Mouse (Mus musculus) gastrocnemius, postnatal 25 days (tissue): ENCODE data around the gene Ifi35. TPM values are rescaled to one million over a fixed set of nuclear protein-coding genes. Genes with fewer than 3 reads are reported as not detected.
"Not testable (repeated sequence)": the region's sequence is repeated elsewhere in the genome, so short reads cannot be mapped to it uniquely, and the experiment has no call there.

Source experiments
- DNase-seq: peaks from one replicate; pipeline ENCODE4 v3.0.0; 2022
- total RNA-seq, 2 experiments: library from RNA; stranded (reverse); gene quantifications; 1 replicate in 1 of 2; 2 replicates in 1 of 2; pipeline ENCODE4 v1.2.3; 2021

The Ifi35 gene
- total RNA-seq, 2 experiments from 2014 or later: 8.5 to 10.8 TPM

DNA sequence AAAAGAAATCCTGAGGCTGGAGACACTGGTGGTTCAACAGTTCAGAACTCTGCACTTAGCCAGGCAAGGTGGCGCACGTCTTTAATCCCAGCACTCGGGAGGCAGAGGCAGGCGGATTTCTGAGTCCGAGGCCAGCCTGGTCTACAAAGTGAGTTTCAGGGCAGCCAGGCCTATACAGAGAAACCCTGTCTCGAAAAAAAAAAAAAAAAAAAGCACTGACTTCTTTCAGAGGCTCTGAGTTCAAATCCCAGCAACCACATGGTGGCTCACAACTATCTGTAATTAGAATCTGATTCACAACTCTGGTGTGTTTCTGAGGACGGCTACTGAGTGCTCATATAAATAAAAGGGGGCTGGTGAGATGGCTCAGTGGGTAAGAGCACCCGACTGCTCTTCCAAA lies 1.3 kb upstream of the Ifi35 start:
- not testable (repeated sequence) for DNase-seq

DNA sequence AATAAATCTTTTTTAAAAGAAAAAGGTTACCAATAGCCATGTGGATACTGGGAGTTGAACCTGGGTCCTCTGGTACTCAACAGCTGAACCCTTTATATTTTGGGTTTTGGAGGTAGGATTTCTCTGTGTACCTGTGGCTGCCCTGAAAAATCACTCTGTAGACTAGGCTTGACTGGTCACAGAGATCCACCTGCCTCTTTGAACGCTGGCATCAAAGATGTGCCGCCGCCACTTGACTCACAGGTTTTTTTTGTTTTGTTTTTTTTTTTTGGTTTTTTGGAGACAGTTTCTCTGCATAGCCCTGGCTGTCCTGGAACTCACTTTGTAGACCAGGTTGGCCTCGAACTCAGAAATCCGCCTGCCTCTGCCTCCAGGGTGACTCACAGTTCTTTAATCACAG lies 421 bp upstream of the Ifi35 start:
- DNase-seq: no peak

DNA sequence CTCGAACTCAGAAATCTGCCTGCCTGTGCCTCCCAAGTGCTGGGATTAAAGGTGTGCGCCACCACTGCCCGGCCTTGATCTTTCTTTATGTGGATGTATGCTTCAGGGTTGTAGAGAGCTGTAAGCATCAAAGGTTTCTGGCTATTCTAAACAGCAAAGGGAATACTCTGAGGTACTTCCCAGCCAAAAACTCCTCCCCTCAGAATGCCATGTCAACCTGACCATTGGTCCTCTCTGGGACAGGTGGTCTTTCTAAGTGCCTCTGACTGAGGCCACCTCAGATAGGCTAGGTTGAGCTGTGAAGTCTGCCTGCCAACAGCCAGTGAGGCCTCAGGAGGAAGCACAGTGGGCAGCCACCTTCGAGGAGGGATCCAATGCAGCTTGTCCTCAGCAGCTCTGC lies 692 bp downstream of the Ifi35 start:
- no peak for DNase-seq

DNA sequence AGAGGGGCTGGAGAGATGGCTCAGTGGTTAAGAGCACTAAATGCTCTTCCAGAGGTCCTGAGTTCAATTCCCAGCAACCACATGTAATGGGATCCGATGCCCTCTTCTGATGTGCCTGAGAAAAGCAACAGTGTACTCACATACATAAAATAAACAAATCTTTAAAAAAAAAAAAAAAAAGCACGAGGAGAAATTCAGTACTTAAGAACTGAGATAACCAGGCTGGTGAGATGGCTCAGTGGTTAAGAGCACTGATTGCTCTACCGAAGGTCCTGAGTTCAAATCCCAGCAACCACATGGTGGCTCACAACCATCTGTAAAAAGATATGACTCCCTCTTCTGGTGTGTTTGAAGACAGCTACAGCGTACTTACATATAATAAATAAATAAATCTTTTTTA lies 1.4 kb downstream of the Ifi35 start:
- not testable (repeated sequence) for DNase-seq

DNA sequence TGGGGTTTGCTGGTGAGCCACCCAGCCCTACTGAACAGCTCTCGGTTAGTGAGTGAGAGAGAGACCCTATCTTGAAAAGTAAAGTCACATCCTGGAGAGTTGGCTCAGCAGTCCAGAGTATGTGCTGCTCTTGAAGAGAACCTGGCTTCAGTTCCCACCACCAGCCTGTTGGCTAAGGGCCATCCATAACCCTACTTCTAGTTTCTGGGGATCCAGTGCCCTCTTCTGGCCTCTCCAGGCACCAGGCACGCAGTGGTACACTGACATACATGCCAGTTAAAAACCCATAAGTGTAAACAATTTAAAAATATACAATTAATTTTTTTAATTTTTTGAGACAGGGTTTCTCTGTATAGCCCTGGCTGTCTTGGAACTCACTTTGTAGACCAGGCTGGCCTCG lies 2.2 kb downstream of the Ifi35 start:
- no peak for DNase-seq

DNA sequence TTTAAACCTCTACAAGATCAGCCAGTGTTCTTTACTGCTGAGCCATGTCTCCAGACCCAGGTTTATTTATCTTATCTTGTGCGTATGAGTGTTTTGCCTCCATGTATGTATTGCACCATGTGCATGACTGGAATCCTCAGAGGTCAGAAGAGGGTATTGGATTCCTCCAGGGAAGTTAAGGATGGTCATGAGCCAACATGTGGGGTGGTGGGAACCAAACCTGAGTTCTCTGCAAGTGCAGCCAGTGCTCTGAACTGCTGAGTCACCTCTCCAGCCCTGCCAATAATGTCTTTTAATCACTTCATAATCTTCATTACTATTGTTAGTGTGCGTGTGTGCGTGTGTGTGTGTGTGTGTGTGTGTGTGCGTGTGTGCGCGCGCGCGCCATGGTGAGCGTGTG lies 3.3 kb downstream of the Ifi35 start:
- DNase-seq: no peak

DNA sequence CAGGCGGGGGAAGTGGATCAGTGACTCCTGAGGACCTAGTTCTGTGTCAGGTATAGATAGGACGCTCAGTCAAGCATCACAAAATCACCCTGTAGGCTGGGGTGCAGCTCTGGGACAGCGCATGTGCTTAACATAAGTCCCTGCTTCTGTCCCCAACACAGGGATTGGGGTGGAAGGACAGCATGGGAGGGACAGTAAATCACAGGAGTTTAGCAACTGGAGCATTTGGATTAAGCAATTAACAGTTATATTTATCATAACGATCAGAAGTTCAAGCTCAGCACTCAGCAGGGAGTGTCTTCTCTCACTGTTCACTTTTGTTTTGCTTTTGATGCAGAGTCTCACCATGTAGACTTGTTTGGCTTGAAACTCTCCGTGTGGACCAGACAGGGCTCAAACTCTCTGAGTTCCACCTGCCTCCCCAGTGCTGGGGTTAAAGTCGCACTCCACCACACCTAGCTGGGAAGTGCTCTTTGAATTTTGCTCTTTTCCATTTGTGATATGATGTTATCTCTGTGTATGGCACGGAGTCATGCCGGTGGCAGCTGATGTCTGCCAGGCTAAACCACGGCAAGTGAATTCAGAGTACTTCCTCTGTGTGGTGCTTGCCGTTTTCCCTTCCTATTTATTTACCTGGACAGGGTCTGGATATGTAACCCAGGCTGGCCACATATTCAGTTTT lies 4.0 kb downstream of the Ifi35 start:
- DNase-seq: no peak

DNA sequence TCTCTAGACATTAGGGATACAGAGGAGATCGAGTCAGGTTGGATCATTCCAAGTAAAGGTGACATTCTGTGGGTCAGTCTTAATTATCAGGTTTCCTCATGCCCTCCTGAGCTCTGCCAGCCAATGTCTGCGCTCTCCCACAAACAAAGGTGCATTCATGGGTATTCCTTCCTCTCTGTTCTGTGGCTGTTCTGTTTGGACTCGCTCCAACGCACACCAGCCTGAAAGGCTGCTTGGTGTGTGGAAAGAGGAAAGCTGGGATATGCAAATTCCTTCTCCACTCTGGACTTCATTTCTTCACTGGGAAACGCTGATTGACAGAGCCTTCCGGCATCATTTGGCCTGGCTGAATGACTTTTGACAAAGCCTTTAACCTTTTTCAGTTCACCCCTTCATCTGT lies 6.5 kb downstream of the Ifi35 start:
- no peak for DNase-seq

DNA sequence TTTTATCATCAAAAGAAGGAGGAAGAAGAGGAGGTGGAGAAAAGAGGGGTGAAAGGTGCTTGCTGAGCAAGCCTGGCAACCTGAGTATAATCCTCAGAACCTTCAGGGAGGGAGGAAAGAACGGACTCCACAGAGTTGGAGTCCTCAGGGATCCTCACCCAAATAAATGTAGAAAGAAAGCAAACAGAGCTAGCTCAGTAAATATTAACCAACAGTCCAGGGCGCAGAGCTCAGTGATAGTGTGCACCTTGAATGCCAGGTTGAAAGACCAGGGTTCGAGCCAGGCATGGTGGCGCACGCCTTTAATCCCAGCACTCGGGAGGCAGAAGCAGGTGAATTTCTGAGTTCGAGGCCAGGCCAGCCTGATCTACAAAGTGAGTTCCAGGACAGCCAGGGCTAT lies 7.4 kb downstream of the Ifi35 start:
- DNase-seq: no peak

DNA sequence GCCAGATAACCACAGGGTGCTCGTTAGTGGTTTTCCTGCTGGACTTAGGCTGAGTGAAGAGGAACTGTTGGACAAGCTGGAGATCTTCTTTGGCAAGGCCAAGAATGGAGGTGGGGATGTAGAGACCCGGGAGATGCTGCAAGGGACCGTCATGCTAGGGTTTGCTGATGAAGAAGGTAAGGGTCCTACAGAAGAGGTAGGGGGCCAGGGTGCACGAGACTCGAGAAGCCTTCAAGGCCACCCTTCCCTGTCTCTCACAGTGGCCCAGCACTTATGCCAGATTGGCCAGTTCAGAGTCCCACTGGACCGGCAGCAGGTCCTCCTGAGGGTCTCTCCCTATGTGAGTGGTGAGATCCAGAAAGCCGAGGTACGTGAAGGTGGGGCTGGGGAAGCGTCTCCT lies 9.4 kb downstream of the Ifi35 start:
- no peak for DNase-seq

DNA sequence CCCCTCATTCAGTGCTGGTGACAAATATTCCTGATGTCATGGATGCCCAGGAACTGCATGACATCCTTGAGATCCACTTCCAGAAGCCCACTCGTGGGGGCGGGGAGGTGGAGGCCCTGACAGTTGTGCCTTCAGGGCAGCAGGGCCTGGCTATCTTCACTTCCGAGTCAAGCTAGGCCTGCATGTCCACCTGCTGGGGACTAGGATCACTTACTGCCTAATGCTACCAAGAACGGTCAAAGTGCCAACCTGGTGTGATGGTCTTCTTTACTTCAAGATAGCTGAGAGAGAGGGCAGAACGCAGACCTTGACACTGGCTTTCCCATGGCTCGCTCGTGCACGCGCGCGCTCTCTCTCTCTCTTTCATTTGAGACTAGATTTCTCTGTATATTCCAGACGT lies 10.0 kb downstream of the Ifi35 start:
- DNase-seq: no peak

DNA sequence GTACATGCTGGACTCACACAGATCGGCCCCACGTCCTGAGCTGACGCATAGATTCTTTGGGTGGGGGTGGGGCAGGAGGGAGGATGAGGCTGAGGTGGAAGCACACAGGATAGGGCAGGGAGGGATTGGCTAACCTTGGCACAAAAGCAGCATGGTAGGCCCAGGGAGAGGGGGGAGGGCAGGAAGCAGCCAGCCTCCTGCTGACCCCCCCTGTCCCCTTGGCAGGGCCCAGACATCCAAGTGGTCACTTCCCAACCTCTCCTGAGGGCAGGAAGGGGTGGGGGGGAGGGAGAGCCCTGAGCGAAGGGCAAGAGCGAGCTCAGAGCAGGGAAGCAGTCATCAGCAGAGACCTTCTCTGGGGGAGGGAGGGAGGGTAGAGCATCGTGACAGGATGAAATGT lies 11.5 kb downstream of the Ifi35 start:
- no peak for DNase-seq

DNA sequence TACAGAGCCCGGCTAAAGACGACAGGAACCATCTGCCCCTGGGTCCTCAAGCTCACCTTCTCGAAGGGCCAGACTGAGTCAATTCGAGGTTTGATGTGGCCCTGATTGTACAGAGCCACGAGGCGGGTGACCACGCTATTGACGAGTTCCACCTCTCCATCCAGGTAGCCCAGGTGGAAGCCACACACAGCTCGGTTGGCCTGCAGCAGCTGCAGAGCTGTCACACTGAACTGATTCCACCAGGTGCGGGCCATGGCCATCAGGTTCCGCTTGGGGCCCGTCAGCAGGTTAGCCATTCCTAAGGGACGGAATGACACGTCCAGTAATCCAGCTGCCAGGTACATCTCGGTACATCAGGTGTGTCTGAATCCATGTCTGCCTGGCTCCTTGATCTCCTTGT lies 12.1 kb downstream of the Ifi35 start:
- no peak for DNase-seq

DNA sequence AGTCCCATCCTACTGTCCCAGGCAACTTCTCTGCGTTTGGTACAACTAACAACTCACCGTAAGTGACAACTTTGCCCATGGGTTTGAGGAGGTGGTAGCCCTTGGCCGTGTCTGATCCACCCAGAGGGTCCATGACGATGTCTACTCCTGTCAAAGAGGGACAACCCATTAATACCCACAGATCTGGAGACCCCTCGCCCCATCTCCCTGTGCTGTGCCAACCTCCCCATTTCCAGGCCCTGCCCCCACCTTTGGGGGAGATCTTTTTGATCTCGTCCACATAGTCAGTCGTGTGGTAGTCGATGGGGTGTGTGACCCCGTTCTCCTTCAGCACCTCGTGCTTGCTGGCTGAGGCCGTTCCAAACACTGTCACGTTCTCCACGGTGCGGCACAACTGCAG lies 13.9 kb downstream of the Ifi35 start:
- DNase-seq: no peak

DNA sequence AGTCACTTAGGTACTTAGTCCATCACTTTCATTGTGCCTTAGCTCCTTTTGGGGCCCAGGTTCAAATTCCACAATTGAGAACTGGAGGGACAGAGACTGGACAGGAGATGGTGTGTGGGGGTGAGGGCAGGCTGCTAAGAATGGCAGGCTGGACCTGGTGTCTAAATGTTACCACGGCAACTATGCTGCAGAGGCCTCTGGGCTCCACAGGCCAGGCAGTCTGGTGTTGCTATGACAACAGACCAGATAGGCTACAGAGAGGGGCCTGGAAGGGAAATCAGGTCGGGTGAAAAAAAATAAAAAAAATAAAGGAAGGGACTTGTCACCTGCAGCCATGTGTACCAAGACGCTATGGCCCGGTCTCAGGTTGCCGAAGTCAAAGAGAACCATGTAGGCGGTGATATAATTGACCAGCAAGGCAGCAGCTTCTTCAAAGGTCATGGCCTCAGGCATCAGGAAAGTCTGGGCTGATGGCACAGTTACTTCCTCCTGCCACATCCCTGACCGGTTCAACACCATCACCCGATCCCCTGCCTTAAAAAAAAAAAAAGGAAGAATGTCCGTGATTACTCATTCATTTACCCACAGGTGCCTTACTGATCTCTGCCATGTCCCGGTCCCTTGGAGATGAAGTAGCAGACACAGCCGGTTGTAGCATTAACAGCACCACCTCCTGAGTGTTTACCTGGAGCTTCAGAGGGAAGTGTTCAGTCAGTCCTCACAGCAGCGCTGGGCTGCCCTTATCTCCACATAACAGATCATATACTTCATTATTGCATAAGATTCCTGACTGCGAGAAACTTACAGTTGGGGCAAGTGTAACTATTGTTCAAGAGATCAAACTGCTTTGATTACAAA lies 14.6 kb downstream of the Ifi35 start:
- no peak for DNase-seq

DNA sequence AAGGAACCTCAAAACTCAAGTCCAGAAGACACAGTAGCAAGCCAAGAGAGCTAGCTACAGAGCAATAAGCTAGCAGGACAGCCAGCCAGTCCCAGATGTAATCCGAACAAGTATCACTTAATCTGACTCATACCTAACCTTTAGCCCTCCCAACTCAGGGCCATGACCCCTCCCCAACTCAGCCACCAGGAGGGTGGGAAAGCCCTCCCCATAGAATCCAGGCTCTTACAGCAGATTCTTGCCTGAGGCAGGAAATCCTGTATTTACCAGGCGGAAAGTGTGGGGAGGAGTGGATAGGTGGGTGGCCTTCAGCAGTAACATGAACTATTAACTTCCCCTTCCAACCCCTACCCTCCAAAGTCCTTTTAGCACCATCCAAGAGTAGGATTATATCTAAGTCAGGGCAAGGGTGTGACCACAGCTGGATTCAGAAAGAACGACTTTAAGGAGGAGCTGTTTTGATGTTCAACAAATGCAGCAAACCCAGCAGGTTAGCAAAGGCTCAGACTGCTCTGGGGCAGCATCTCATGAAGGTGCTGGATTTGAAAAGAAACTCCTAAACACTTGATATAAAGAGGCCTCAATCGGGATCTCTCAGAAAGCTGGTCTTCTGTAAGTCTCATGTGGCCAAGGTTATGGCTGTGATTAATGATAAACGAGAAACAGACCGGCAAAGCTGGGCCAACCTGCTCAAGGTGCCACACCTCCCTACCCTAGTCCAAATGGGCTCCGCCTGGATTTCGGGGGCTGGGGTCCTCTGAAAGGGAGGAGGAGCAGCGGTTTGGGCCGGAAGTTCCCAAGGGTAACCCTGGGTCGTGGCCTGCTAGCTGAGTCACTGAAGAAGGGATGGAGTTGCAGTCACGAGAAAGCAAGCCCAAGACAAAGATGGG lies 16.2 kb downstream of the Ifi35 start, which contains the start of gene Rnd2:
Gene Rnd2, plus strand, starts transcription at position 789 of the 890 bp plus-strand sequence.
- no peak for DNase-seq

DNA sequence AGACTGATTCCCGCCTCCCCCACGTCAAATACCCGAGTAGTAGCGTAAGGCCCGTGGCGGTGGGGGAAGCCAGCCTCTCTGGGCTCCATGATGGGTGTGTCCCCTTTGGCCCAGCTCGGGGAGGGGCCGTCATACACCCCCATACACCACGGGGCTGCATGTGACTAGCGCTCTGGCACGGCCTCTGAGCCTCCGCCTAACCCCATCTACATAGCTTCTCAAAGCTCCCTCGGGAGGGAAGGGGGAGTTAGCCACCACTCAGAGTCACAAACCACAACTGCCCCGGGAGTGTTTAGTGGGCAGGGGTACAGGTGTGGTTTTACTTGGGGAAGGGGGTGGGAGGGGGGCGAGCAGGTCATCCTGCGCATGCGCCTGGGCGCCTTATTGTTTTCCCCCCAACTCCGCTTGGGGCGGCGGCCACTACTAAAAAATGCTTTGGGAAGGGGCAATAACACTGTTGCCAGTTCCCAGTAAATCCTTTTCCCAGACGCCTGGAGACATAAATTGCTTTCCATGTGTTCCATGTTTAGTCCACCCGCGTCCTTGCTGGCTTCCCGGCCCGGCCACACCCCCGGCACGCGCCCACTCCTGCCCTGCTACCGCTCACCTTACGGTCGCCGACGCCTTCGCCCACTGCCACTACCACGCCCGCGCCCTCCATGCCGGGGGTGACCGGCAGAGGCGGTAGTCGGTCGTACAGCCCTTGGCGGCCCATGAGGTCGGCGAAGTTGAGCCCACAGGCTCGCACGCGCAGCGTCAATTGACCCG lies 17.1 kb downstream of the Ifi35 start:
- DNase-seq: peak; percentile 83

DNA sequence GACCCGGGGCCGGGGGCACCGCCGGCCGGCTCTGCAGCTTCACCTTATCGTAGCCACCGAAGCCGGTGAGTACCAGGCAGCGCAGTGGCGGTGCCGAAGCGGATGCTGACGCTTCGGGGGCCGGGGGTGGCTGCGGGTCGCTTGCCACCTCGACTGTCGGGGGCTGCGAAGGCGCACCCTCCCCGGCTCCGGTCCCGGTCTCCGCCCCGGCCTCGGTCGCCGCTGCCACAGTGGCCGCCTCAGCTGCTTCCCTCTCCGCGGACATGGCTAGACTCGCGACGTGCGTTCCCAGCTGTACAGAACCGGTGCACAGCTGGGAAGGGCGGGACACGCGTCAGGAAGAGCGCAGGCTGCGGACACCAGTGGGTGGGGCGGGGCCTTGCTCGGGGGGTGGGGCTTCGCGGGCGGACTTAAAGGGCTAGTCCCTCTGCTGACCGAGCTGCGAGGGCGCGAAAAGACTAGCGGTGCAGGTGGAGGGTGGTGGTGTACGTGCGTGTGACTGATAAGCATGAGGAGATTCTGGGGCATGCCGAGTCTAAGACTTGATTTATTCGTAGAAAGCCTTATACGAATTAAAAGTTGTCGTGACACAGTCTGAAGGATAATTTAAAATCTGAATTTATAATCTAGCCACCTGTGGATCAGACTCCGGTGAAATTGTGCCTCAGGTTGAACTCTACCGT lies 17.8 kb downstream of the Ifi35 start, which contains the start of gene Vat1:
Gene Vat1, minus strand, starts transcription at position 362 of the 683 bp plus-strand sequence.
- peak; percentile 80 for DNase-seq

DNA sequence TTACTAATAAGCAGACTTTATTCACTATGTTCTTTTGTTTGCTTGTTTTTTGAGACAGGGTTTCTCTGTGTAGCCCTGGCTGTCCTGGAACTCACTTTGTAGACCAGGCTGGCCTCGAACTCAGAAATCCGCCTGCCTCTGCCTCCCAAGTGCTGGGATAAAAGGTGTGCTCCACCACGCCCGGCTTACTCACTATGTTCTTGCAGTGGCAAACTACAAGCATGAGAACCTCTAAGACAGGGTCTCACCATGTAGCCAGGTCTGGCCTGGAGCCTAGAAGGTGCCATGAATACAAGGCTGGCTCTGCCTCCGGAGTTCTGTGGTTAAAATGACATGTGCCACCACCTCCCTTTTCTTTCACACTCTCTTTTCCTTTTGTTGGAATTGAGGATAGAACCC lies 18.3 kb downstream of the Ifi35 start:
- not testable (repeated sequence) for DNase-seq

DNA sequence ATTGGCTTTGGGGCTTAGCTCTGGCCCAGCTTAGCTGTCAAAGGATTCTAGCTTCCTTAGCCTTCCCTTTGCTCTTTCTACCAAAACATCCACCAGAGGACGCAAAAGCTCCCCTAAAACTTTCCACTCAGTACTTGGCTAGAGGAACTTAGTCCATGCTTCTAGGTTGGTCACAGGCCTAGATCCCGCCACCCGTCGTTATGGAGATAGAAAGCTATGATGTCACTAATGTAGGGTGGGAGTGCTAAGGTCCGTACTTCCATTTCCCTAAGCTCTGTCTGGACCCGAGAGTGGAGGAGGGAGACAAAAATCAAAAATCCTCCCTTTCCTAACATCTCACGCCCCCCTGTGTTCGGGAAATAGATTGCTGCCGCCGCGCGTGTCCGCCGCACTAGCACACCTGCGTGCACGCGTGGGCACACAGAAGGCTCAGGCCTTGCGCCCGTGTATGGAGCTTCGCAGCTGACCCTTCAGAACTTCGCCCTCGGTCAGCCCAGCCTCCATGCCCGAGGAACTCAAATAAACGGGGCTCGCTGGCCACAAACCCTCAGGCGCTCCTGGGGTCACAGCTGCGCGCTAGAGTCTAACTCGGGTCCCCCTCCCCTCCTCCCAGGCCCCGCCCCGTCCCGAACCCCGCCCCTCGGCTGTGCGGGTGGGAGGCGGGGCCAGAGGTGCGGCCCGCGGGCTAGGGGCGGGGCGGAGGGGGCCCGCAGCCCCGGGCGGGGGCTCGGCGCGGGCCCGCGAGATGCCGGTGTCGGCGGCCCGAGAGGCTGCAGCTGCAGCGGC lies 19.5 kb downstream of the Ifi35 start:
- peak; percentile 70 for DNase-seq
